Mouse (Mus musculus) lung, postnatal 10 days (tissue): ENCODE results near the gene Rbpms2.

Experiments
- DNase-seq: peaks from one replicate; pipeline ENCODE4 v3.0.0; 2021

Gene Rbpms2

DNA sequence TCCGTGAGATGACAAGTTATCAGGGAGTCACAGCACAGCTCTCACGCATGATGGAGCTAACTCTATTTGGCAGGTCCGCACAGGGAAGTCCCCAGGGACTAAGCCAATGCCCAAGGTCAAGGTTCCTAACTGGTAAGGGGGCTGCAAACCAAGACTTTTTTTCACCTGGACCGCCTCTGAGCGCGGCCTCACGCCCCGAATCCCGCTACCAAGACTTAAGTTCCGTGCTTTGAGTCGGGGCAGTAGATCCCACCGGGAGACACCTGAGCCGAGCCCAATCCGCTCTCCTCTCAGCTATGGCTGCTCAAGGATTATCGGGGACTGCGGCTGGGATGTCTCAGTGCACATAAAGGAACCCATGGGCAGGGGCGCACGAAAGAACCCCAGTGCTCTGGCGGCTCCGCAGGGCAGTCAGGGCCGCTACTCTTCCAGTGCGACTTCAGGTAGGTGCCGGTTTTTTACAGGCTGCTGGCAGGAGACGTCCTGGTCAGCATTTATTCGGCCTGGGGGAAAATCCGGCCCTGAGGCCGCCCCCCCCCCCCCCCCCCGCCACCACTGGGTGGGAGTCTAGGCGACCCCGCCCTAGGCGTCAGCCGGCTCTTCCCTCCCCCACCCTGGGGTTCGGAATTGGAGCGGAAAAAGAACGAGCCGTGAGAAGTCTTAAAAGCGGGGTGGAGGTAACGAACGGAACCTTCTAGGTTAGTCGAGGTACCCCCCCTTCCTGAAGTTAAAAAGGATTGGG, at the start of gene Rbpms2:
Gene Rbpms2, plus strand, starts transcription at position 624 of the 742 bp plus-strand sequence.
- peak; percentile 55 for DNase-seq

DNA sequence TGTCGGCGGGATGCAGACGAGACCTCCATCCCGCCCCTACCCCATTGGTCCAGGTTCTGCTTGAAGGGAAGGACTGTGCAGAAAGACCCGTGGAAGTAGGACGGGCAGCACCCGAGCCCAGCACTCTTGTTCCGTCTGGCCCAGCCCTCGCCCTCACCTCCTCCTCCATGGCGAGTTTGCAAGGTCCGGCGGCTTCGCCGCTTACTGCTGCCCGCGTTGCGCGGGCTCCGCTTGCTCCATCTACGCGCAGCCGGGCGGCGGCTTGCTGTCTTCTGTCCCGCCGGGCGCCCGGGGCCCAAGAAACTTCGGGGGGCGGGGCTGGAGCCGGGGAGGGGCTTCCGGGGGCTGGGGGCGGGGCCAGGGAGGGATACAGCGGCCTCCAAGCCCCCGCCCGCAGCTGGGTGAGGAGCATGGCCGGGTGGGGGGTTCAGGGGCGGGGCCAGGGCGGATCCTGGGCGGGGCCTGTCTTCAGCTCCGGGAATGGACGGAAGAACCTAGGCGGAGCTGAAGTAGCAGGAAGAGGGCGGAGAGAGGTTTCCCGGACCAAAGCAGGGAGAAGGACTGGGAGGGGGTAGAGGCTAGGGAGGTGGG, 49.6 kb upstream of the Rbpms2 start, which contains the start of gene Plekho2:
Gene Plekho2, minus strand, starts transcription at position 260 of the 591 bp plus-strand sequence.
- DNase-seq, result peak; percentile 96

DNA sequence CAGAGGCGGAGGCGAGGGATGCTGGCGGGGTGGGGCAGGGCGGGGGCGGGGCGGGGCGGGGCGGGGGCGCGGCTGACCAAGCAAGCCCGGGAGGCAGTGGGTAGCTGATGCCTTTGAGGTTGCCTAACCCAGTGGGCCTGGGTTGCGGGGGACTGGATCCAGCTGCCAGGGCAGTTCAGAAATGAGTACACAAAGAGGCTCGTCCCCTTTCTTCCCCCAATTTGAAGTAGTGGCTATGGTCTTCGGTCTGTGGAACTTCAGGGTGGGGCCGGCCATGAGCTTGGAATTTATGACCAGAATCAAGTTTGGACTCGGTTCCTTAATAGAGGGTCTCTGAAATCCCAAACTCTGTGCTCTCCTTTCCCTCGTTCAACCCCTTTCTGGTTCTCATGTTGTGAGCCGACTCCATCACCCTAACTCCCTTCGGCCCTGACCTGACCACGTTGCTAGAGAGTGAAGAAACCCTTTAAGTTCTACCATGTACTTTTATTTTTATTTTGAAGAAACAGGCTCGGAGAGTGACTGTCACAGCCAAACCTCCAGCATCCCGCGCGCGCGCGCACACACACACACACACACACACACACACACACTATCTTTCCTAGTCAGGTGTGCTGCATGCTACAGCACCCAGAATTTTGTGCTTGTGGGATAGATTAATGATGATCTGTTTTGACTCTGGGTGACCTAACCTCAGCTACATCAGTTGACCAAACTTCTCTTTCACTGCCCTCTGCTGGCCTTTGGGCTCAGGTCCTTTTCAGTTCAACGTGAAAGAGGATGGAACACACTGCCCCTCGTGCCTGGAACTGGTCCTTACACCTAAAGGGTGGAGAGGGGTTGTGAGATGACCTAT, 48.8 kb upstream of the Rbpms2 start:
- peak; percentile 96 for DNase-seq

DNA sequence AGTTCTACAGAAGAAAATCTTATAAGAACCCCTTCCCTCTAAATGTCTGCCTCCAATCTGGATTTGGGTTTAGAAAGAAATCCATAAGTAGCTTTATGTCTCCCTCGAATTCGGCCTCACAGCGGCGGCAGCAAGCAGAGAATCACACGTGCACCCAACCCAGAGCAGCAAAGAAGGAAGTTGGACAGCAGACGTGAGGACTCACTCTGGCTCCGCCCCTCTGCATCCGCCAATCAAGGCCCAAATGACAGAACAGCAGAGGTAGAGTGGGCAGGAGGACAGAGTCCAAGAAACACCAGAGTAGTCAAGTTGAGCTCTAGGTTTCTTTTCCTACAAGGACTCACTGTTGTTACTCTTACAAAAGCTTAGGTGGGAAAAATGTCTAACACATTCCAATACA, 46.4 kb upstream of the Rbpms2 start:
- DNase-seq, result peak; percentile 50

DNA sequence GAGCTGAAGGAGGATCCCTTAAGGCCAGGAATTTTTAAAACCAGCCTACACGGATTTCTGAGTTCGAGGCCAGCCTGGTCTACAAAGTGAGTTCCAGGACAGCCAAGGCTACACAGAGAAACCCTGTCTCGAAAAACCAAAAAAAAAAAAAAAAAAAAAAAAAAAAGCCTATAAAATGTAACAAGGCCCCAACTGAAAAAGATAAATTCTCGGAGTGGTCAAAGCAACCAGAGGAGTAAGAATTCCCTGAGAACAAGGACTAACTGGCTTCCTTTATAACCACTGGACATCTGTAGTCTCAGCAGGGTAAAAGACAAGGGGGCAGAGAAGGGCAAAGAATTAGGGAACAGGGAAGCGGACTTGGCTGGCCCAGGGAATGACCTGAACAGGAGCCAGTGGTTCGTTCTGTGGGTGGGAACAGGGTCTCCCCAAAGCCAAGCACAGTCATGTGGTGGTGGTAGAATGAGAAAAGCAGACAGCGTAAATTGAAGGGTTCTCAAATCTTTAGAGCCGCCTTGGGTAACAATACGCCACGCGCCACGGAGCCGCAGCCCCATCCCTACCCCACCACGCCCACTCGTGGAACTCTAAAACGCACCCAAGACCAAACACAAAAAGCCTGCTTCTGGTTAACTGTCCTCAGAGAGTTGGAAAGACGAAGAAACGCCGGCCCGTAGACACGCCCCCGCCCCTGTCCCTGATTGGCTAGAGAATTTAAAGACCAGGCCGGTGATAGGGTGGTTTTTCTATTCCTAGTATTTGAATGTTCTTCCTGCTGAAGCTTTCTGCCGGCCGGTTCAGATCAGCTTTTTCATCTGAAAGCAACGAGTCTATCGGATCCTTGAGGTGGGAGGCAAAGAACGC, 42.8 kb upstream of the Rbpms2 start, which contains the start of gene Pif1:
Gene Pif1, plus strand, starts transcription at position 755 of the 864 bp plus-strand sequence.
- peak; percentile 91 for DNase-seq

DNA sequence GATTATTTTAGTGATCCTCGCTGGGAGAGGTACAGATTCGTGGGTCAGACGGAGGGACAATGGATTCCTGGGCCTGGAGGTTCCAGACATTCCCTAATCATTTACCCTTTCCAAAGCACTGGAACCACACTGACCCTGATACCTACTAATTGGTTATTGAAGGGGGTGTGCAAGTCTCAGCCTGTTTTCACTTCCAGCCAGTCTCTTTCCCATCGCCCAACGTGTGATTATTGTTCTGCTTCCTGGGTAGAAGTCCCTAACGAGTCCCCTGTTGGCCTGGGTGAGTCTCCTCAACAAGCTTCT, 42.2 kb upstream of the Rbpms2 start:
- no peak for DNase-seq

DNA sequence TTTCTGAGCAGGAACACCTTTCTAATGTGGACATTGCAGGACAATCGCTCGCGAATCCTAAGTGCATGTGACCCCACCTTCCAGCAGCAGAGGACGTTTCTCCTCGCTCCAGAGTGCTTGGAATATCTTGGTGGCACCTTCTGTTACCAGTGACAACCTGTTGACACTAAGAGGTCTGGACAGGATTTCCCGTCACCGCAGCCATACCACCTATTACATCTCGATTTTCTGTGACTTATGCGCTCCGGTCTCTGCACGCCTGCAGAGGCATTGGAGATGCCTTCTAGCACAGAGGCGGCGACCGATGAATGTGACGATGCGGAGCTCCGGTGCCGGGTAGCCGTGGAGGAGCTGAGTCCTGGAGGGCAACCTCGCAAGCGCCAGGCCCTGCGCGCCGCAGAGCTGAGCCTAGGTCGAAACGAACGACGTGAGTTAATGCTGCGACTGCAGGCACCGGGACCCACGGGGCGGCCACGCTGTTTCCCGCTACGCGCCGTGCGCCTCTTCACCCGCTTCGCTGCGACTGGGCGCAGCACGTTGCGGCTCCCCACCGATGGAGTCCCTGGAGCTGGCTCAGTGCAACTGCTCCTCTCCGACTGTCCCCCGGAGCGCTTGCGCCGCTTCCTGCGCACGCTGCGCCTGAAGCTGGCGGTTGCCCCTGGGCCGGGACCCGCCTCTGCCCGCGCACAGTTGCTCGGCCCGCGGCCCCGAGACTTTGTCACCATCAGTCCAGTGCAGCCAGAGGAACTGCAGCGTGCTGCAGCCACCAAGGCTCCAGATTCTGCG, 41.7 kb upstream of the Rbpms2 start:
- DNase-seq, result no peak

DNA sequence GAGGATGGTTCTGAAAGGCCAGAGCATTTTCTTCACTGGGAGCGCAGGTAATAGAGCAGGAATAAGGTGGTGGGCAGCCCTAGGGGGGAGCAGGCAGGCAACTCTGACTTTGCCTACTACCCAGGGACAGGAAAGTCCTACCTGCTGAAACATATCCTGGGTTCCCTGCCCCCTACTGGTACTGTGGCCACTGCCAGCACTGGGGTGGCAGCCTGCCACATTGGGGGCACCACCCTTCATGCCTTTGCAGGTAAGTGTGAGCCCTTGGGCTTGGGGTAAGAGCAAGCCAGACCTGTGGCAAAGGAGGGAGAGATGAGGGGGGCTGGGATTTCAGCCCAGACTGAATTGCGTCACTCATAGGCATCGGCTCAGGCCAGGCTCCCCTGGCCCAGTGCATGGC, 40.4 kb upstream of the Rbpms2 start:
- no peak for DNase-seq

DNA sequence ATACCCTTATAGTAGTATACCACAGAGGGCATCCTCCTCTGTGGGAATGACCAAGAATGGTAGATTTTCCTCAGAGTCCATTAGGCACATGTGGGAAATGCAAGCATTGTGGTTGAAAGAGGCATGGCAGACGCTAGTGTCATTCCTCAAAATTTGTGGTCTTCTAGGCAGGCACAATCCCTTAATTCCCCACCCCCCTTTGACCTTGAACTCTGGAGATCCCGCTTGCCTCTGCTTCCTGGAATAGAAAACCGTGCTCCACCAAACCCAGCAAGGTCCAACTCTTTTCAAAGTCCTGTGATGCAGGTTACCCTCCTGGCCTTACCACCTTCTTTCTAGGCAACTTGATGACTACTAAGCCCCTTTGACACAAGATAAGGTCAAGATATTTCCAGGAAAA, 36.7 kb upstream of the Rbpms2 start:
- no peak for DNase-seq

DNA sequence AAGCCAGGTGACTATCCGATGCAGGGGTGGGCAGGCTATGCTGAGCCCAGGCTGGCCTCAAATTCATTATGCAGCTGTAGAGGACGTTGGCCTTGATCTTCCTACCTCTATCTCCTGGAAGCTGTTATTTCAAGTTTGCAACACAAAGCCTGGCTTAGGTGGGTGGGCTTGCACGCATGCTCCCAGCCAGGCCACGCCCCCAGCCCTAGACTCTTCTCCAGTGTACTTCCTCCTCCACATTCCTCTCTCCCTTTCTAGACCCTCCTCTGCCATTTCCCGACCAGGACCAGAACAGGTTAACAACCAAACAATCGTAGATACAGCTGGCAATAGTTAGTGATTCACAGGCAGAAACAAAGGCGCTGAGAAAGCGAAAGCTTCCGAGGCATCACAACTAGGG, 35.9 kb upstream of the Rbpms2 start:
- DNase-seq, result no peak

DNA sequence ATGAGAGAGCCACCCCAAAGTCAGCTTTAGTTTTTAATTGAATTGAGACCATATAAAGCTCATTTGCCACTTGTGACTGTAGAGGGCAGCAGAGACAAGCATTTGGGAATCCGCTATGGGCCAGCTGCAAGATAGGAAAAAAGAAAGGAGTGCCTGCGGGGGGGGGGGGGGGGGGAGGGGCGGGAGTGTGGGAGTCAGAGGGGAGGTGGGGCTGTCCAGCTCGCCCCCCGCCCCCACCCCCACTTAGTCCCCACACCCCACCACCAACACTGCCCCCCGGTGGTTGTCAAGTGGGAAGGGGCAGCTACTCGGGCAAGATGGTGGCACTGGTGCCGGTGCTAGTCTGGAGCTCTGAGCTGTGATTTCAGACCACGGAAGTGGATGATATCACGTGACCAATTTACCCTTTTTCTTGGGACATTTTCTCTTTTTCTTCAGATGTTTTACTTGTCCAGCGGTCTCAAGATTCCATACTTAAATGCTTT, 30.6 kb upstream of the Rbpms2 start:
- DNase-seq, result peak; percentile 80

DNA sequence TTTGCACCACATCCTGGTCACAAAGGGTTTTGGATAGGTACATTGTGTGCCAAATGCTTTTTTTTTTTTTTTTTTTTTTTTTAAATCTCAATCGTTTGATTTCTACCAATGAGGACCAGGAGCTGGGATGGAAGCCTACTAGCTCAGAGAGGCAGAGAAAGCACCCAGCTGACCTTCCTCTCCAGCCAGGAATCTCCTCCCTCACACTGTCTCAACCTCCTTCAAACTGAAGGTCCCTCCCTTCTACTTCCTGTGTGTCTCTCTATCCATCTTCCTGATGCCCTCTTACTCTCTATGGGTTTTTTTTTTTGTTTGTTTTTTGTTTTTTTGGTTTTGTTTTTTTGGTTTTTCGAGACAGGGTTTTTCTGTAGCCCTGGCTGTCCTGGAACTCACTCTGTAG, 28.5 kb upstream of the Rbpms2 start:
- DNase-seq, result no peak

DNA sequence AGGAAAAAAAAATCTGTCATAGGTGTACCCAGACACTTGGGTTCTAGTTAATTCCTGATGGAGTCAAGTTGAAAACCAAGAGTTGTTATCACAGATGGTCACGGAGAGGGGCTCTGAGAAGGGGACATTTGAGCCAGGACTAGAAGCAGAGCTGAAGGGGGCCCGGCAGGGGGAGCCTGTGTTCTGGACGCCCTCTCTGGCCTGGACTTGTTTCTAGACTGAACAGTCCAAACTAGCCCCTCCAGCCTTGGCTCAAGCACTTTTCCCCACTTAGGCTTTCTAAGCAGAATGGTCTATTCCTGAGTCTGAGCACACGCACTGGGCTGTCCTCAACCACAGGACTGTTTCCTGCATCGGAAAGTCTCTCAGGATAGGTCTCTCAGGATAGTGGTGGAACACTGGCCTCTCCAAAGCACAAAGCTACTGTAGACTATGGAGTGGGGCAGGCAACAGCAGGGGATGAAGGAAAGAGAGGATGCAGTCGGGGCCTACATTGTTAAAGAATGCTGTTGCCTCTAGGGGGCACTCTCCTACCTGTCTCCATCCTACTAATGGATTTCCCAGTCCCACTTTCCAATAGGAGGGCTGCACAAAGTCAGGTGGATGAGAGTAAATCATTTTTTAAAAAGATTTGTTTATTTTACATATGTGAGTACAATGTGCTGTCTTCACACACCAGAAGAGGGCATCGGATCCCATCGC, 25.9 kb upstream of the Rbpms2 start:
- peak; percentile 53 for DNase-seq

DNA sequence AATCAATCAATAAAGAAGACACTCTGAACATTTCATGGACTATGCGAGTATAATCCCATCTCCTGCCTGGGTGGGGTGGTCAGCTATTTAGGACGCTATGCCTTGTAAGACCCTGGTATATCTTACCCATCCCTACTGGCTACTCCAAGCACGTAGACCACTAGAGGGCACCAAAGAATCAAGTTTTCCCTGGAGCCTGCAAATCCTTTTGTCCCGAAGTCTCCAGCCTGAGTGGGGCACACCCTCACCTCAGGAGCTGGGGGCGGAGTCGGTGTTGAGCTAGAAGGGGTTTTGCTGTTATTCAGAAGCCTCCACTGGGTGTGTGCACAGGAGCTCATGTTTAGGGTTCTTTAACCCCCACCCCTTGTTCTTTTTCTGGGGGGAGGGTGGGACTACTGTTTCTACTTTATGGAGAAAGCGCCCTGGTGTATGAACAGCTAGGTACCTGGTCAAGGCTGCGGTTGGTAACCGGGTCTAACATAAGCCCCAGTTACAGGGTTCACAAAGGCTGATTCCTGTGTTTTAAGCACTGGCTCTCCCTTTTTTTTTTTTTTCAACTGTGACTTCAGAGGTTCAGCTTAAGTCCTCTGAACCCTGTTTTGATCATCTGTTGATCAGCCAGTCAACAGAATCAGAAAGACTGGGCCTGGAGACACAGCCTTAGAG, 23.8 kb upstream of the Rbpms2 start:
- DNase-seq, result peak; percentile 89

DNA sequence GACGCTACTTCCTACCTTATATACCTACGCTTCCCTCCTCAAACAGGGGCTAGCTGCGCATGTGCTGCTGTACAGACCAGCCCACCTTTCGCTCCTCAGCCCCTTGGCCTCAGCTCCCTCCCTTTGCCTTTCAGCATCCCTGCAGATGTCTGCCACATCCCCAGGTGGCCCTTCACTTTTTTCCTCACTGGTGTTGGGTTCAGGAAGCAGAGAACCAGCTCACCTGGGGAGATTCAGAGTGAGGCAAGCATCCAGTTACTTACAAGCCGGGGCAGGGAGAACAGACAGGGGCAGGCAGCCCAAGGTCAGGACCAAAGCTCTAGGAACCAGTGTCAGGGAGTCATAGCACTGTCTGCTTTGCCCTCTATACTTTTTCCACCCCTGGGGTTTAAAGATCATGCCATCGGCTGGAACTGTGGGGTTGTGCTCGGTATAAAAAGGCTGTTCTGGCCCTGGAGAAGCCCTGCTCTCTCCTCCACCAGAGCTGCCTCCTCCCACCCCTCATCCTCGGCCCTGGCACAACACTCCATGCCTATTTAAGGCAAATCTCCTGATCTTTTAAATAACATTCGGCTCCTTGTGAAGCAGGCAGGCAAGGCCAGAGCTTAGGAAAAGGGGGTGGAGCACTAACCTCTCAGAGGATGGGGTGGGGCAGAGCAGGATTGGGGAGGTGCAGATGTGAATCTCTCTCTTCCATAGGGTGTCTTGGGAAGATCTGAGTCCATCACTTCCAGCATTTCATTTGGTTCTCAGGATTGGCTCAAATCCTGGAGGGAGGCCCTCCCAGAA, 22.9 kb upstream of the Rbpms2 start:
- no peak for DNase-seq

DNA sequence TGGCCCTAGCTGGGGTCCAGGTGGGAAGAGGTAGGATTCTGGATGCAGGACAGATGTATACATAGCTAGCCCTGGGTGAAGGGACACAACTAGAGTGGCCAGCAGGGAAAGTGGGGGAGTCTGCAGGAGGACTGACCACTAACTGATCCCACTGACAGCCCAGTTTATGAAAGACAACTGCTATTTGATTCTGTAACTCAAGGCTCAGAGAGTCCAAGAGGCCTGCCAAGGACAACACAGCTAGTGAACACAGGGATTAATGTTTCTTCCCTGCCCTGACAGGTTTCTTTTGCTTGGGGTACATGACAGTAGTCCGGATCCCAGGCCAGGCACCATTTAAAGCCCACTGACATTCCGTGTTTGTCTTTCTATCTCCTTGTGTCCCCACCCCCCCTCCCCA, 22.3 kb upstream of the Rbpms2 start:
- DNase-seq, result no peak

DNA sequence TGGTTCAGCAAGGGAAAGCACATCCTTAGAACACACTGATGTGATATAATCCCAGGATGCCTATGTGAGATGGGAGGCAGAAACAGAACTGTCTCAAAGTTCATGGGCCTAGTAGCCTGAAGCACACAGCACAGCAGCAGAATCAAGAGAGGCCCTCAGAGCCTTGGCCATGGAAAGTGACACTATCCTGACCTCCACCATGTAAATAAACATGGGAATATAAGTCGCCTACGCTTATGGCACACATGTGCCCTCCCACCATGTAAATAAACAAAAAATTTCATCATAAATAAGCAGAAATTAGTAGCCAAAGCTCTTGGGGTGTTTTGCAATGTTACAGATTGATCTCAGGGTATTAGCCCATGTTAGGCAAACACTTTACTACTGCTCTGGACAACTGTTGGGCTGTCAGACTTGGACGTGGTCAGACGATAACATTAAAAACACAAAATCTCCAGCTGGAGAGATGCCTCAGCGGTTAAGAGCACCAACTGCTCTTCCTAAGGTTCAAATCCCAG, 17.4 kb upstream of the Rbpms2 start:
- DNase-seq, result no peak

DNA sequence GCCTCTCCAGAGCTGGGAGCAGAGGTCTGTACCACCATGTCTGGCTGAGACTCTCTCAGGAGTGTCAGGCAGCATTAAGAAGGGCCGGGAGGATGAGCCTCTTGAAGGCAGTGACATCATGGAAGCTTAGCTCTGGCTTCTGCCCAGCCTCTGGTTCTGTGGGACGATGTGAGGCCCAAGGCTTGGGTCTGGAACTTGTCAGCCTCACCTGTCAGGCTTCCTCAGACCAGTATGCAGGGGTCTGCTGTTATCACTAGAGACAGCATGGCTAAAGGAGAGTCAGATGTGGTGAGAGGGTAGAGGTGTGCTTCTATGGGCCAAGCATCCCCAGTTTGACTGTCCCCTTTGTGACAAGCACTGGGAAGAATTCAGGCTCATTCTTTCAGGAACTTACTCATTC, 16.4 kb upstream of the Rbpms2 start:
- DNase-seq, result no peak

DNA sequence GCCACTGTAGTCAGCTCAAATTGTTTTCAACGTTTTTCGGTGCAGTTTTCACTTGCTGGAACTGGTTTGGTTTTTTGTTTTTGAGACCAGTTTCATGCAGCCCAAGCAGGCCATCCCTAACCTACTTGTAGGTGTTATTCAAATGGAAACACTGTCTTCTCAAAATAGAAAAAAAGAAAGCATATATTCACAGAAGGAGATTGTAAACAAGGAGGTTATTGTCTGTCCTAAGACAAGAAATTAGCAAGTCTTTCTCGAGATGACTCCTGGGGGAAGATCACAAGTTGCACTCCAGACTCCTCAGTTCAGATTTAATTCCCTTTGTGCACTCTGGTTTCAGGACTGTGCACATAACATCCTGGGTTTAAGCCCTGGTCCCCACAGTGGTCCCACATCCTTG, 10.1 kb upstream of the Rbpms2 start:
- DNase-seq, result no peak

DNA sequence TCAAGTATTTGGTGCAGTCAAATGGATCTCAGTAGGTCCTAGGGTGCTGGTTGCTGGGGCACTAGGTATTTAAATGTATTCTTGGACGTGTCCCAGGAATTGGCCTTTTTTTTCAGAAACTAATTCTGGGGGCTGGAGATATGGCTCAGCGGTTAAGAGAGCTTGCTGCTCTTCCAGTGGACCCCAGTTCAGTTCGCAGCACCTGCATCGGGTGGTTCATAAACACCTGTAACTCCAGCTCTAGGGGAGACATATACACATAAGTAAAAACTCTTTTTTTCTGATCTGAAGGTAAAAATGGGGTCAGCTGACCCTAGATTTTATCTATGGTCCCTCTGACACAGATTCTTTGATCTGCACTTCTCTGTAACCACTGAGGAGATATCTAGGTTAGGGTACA, 8.3 kb upstream of the Rbpms2 start:
- no peak for DNase-seq
